Mouse (Mus musculus) spleen, adult 2 months (tissue): ENCODE measurements around the gene Fancc.

Experiments
- CTCF ChIP-seq: fragments of 200-500 bp; IDR thresholded peaks from 2 replicates; pipeline ENCODE4 v1.5.1; 2011; ENCODE audit warnings: mild to moderate bottlenecking, inconsistent platforms; ENCODE audit not compliant: insufficient read depth, insufficient read length, insufficient replicate concordance; ENCODE audit errors: extremely low read depth
- POLR2A ChIP-seq: fragments of 200-500 bp; IDR thresholded peaks from 2 replicates; pipeline ENCODE4 v1.6.1; 2011; ENCODE audit warnings: low read depth, low read length, inconsistent platforms

DNA sequence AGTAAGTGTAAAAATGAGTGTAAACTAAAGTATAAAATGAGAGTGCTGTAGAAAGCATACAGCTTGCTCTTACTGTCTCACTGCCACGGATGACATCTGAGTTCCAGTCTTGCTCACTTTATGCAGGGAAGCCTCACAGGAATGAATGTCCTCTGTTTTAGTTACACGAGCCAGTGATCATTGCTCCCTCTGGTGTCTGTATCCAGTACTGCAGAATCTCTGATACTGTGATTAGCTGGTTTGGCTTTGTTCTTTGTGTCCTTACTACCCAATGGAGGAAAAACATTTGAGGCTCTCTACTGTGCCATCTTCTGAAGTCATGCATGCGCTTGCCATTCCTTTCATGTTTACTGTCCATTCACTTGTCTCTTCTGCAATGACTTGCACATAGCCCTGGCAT is 140.5 kb downstream of the Fancc start:
- peak; percentile 19; the same call in 1 of the 2 replicates for TF ChIP-seq CTCF
- TF ChIP-seq POLR2A, result no peak
